Mouse (Mus musculus) forebrain, embryonic 15.5 days (tissue): Measurements from ENCODE around the gene Them7. TPM values are rescaled to one million over a fixed set of nuclear protein-coding genes. Genes with fewer than 3 reads are reported as not detected.

ENCODE experiments used
- ATAC-seq: fragments of 200-750 bp; cut with Nextera tagmentation; replicated peaks from 2 replicates; pipeline ENCODE4 v1.8.0; 2017; ENCODE audit warnings: mild to moderate bottlenecking, moderate TSS enrichment, moderate library complexity
- H3K27ac ChIP-seq: fragments of 300-500 bp; sonication (generic); replicated peaks from 2 replicates; pipeline ENCODE4 v1.5.1; 2015; ENCODE audit warnings: mild to moderate bottlenecking, inconsistent platforms
- H3K27me3 ChIP-seq: fragments of 300-500 bp; sonication (generic); 2 replicates; pipeline ENCODE4 v1.6.1; 2015; ENCODE audit warnings: inconsistent platforms
- H3K36me3 ChIP-seq: fragments of 300-500 bp; sonication (generic); 2 replicates; pipeline ENCODE4 v1.6.1; 2015; ENCODE audit warnings: mild to moderate bottlenecking, inconsistent platforms
- H3K4me1 ChIP-seq: fragments of 300-500 bp; sonication (generic); 2 replicates; pipeline ENCODE4 v1.6.1; 2015; ENCODE audit warnings: inconsistent platforms
- H3K4me2 ChIP-seq: fragments of 300-500 bp; sonication (generic); replicated peaks from 2 replicates; pipeline ENCODE4 v1.6.1; 2015; ENCODE audit warnings: mild to moderate bottlenecking, inconsistent platforms
- H3K4me3 ChIP-seq: fragments of 300-500 bp; sonication (generic); 2 replicates; pipeline ENCODE4 v1.5.1; 2015; ENCODE audit warnings: mild to moderate bottlenecking, inconsistent platforms
- H3K9ac ChIP-seq: fragments of 300-500 bp; sonication (generic); replicated peaks from 2 replicates; pipeline ENCODE4 v1.6.1; 2015; ENCODE audit warnings: mild to moderate bottlenecking, inconsistent platforms
- H3K9me3 ChIP-seq: fragments of 300-500 bp; sonication (generic); 2 replicates; pipeline ENCODE4 v1.6.1; 2016; ENCODE audit warnings: inconsistent platforms
- WGBS: fragments of 180-500 bp; shearing (Covaris S2); methylation state at CpG from one replicate; pipeline ENCODE4 v1.1.7; 2015; ENCODE audit warnings: mixed read lengths; 5-methylcytosine and 5-hydroxymethylcytosine counted together
- polyA plus RNA-seq: library from polyadenylated mRNA; unstranded; fragments of >200 nt; fragmentation: Nextera tagmentation; extraction: Ambion mirVana; gene quantifications from 2 replicates; pipeline ENCODE4 v1.2.1, GENCODE M21; 2015

Them7 gene
- polyA plus RNA-seq, 1 experiment from 2014 or later, result not detected

DNA sequence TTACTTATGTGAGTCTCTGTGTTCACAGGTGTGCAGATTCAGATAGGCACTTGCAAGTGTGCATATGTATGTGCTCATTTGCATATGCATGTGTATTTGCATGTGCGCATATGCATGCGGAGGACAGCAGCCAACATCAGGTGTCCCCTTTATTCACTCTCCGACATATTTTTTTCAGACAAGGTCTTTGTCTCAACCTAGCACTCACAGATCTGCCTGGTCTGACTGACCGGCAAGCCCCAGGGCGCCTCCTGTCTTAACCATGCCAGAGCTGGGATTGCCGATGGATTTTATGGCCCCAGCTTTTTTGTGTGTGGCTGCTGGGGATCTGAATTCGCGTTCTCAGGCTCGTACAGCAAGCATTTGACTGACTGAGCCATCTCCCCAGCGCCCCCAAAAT, 146.1 kb downstream of the Them7 start:
- 9% methylated on average over 10 of the region's 10 CpGs for WGBS
- 0 out of 2 replicates have a peak, but pooled peaks have one; percentile 58 for ATAC-seq

DNA sequence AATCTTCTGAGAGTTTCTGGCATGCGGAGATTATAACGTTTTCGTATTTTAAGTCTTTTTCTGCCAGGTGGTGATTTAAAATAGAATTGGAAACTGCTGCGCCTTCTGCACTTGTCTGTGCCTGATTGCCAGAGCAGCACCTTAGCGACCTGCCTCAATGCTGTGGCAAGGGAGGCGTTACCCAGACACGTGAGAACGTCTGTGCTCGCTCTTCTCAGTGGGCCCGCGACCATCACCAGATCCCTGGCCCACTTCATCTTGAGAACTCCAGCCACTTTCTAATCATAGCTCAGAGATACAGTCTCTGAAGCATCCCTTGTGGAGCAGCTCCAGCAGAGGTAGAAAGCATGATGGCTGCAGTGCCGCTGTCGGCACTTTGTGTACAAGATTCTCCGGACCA, 146.6 kb downstream of the Them7 start:
- Histone ChIP-seq H3K36me3 (no peaks in the 10 kb centered on the region), H3K4me3 (peak overlapping the region; percentile 22), H3K9ac (no peak overlapping the region), H3K4me2 (peak overlapping the region; percentile 40), H3K4me1 (peaks cover 12% of the 10 kb centered on the region), H3K27me3 (no peaks in the 10 kb centered on the region), H3K9me3 (no peaks in the 10 kb centered on the region), H3K27ac (no peak overlapping the region)
- 0 out of 2 replicates have a peak, but pooled peaks have one; percentile 53 for ATAC-seq
- WGBS, result 23% methylated on average over 14 of the region's 14 CpGs

More for the DNA sequence above, 146.1 kb downstream of the Them7 start:
- Histone ChIP-seq H3K27ac (no peak overlapping the region), H3K4me1 (peaks cover 12% of the 10 kb centered on the region), H3K4me2 (peak overlapping the region; percentile 40), H3K4me3 (peak overlapping the region; percentile 22), H3K9ac (no peak overlapping the region), H3K27me3 (no peaks in the 10 kb centered on the region), H3K9me3 (no peaks in the 10 kb centered on the region), H3K36me3 (no peaks in the 10 kb centered on the region)

DNA sequence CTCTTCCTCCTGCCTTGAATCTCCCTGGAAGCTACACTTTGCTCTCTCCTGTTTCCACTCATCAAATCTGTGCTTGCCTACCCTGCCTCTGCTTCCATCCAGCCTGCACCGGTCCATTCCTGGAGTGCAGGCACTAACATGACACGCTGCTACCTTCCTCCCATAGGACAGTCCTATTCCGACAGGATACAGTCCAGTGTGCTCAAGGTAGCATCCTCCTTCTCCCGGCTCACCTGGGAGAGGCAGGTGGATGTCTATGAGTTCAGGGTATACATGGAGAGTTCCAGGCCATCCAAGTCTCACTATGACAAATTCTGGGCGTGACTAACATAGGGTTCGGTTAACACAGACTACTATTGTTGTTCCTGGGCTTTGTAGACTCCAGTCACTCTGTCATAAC, 148.0 kb downstream of the Them7 start:
- no peaks in the 10 kb centered on the region for H3K9me3 ChIP-seq
- H3K4me2 ChIP-seq, result no peak overlapping the region
- 92% methylated on average over 6 of the region's 6 CpGs for WGBS
- no peaks in the 10 kb centered on the region for H3K36me3 ChIP-seq
- H3K4me1 ChIP-seq, result peaks cover 12% of the 10 kb centered on the region
- H3K9ac ChIP-seq, result no peak overlapping the region
- no peaks in the 10 kb centered on the region for H3K27me3 ChIP-seq
- no peak overlapping the region for H3K4me3 ChIP-seq
- ATAC-seq, result no peak
- no peak overlapping the region for H3K27ac ChIP-seq

DNA sequence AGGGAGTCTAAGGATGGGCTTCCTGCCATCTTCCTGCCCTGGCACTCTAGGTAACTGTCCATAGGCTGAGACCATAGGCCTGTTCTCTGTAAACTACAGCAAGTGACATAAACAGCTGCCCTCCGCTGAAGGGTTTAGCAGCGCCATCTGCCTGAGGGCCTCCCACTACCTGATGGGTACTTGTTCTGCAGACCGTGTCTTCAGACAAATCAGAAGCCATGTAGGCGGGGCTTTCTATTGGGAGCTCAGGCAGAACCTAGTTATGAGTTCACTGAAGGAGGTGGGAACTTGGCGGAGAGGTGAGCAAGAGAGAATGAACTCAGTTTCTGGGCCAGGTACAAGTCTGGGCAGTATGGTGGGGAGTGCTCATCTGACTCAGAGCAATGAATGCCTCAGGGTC, 148.6 kb downstream of the Them7 start:
- no peaks in the 10 kb centered on the region for H3K36me3 ChIP-seq
- H3K27ac ChIP-seq, result no peak overlapping the region
- no peak overlapping the region for H3K4me3 ChIP-seq
- no peak overlapping the region for H3K9ac ChIP-seq
- 83% methylated on average over 5 of the region's 5 CpGs for WGBS
- no peaks in the 10 kb centered on the region for H3K9me3 ChIP-seq
- no peaks in the 10 kb centered on the region for H3K27me3 ChIP-seq
- no peak overlapping the region for H3K4me2 ChIP-seq
- H3K4me1 ChIP-seq, result peaks cover 12% of the 10 kb centered on the region
- ATAC-seq, result no peak

DNA sequence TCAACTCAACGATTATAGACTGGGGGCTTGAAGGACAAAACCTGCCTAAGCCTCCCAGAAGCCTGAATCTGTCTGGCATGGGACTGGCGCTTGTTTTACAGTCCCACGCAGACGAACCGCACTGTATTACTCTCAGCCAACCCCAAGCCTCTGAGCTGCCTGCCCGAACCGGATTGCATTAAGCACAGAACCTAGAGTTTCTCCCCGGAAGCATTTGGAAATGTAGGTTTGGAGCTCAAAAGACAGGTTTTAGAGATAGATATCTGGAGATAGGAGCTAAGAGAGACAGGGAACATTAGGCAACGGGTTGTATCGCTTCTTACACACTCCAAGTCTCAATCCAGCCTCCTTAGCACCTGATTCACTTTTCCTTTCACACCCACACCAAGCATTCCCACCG, 149.5 kb downstream of the Them7 start:
- Histone ChIP-seq H3K36me3 (no peaks in the 10 kb centered on the region), H3K27me3 (no peaks in the 10 kb centered on the region), H3K9me3 (no peaks in the 10 kb centered on the region), H3K27ac (no peak overlapping the region), H3K9ac (no peak overlapping the region), H3K4me3 (no peak overlapping the region), H3K4me2 (no peak overlapping the region), H3K4me1 (peaks cover 12% of the 10 kb centered on the region)
- ATAC-seq, result no peak
- WGBS, result 90% methylated on average over 11 of the region's 11 CpGs

DNA sequence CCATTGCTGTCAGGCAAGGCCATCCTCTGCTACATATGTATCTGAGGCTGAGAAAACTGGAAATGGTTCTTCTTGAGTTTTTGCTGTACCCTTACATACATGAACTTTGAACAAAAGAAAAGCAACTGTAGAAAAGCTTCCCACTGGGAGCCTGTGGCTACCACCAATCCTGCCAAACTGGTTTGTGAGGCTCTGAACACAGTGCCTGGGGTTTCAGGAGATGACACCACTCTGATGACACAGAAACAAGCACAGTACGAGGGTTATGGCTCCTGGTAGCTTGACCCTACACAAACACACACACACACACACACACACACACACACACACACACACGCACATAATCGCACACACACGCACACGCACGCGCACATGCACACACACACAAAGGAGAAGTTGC, 151.1 kb downstream of the Them7 start:
- no peak for ATAC-seq
- no peaks in the 10 kb centered on the region for H3K9me3 ChIP-seq
- WGBS, result 90% methylated on average over 7 of the region's 7 CpGs
- no peak overlapping the region for H3K9ac ChIP-seq
- H3K4me2 ChIP-seq, result no peak overlapping the region
- H3K36me3 ChIP-seq, result no peaks in the 10 kb centered on the region
- H3K27ac ChIP-seq, result no peak overlapping the region
- H3K4me1 ChIP-seq, result peaks cover 7% of the 10 kb centered on the region
- H3K4me3 ChIP-seq, result no peak overlapping the region
- H3K27me3 ChIP-seq, result no peaks in the 10 kb centered on the region

DNA sequence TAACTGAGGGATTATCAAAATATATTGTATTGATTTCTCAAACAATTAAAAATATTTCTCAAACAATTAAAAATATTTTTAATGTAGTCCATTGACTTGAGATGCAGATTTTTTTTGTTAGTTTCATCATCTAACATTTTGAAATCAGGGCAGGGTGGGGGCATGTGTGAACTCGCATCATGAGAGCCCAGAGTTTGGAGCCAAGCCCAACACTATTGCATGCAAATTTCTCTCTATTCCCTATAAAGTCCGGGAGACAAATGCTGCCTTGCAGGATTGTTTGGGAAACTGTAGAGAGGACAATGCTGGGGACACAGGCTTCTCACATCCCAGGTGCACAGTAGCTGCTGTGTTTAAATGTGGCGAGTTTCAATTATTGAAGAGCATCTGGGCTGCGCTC, 151.6 kb downstream of the Them7 start:
- 80% methylated on average over 4 of the region's 4 CpGs for WGBS
- Histone ChIP-seq H3K27me3 (no peaks in the 10 kb centered on the region), H3K4me3 (no peak overlapping the region), H3K4me1 (peaks cover 3% of the 10 kb centered on the region), H3K36me3 (no peaks in the 10 kb centered on the region), H3K4me2 (no peak overlapping the region), H3K9ac (no peak overlapping the region), H3K27ac (no peak overlapping the region), H3K9me3 (no peaks in the 10 kb centered on the region)
- ATAC-seq, result no peak

DNA sequence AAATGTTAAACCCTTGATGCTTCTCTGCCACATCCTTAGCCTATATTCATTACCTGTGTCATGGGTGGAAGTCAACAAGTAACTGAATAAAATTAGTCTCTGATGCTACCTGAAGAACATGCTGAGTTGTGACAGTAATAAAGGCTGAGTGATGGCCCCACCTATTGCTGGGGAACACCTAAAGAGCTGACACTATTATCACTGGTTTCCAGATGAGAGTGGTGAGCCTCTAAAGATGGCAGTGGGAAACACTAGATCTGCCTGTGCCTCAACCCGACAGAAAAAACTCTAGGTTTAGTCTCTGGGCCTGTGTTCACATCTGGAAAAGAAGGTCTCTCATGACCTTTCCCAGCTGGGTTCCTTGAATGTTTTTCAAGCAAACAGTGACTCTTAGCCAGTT, 155.6 kb downstream of the Them7 start:
- Histone ChIP-seq H3K4me1 (no peaks in the 10 kb centered on the region), H3K4me3 (no peak overlapping the region), H3K27me3 (no peaks in the 10 kb centered on the region), H3K9ac (no peak overlapping the region), H3K27ac (no peak overlapping the region), H3K4me2 (no peak overlapping the region), H3K9me3 (no peaks in the 10 kb centered on the region), H3K36me3 (no peaks in the 10 kb centered on the region)
- ATAC-seq, result no peak
- 81% methylated on average over 1 of the region's 1 CpGs for WGBS

DNA sequence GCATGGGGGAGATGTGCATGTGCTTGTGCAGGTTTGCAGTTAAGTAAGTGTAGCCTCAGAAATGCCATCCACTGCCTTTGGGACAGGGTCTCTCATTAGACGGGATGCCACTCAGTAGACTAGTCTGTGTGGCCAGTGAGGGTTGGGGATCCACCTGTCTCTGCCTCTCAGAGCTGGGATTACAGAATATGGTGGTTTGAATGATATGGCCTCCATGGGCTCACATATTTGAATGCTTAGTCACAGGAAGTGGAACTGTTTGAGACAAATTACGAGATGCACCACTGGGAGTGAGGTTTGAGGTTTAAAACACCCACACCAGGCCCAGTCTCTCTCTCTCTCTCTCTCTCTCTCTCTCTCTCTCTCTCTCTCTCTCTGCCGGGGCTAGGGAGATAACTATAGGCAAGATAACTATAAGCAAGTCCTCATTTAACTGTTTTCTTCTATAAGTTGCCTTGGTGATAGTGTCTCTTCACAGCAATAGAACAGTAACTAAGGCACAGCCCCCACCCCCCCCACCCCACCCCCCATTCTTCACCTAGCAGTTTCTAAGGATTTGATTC, 156.7 kb downstream of the Them7 start:
- Histone ChIP-seq H3K27ac (no peak overlapping the region), H3K36me3 (no peaks in the 10 kb centered on the region), H3K4me2 (no peak overlapping the region), H3K9me3 (no peaks in the 10 kb centered on the region), H3K27me3 (no peaks in the 10 kb centered on the region), H3K4me3 (no peak overlapping the region), H3K9ac (no peak overlapping the region), H3K4me1 (no peaks in the 10 kb centered on the region)
- no peak for ATAC-seq
- 84% methylated on average over 3 of the region's 3 CpGs for WGBS

DNA sequence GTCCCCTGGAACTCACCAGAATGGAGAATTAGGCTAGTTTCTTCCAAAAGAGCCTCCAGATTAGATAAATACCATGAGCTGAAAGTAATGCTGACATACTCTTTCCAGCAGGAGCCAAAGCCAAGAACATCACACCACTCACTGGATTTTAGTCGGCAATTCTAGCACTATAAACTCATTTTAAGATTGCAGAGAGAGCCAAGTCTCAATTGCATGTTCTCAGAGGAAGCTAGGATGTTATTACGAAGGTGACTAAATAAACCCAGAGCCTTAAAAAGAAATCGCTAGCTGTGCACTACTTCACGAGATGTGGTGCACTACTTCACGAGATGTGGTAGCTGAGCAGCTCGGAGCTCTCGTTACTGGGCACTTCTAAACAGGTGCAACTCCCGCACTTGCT, 158.9 kb downstream of the Them7 start:
- Histone ChIP-seq H3K9me3 (no peaks in the 10 kb centered on the region), H3K36me3 (no peaks in the 10 kb centered on the region), H3K4me2 (no peak overlapping the region), H3K9ac (no peak overlapping the region), H3K27ac (no peak overlapping the region), H3K4me1 (no peaks in the 10 kb centered on the region), H3K27me3 (no peaks in the 10 kb centered on the region), H3K4me3 (no peak overlapping the region)
- 82% methylated on average over 8 of the region's 8 CpGs for WGBS
- ATAC-seq, result no peak

DNA sequence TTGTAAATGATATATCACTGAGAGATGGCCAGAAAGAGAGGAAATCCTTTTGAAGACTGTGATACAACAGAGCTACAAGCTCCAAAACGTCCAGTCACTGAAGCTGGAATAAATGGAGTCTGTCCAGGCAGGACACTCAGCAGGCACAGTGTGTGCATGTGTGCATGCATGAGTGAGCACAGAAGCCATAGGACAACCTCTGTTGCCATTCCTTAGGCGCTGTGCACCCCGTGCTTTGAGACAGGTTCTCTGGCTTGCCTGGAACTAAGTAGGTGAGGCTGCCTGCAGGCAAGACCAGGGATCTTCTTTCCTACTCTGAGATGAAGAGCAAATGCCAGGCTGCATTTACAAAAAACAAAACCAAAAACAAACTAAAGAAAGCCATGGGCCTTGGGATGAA, 160.9 kb downstream of the Them7 start:
- no peak overlapping the region for H3K27ac ChIP-seq
- ATAC-seq, result no peak
- no peaks in the 10 kb centered on the region for H3K36me3 ChIP-seq
- H3K27me3 ChIP-seq, result no peaks in the 10 kb centered on the region
- H3K9me3 ChIP-seq, result no peaks in the 10 kb centered on the region
- H3K9ac ChIP-seq, result no peak overlapping the region
- WGBS, result 80% methylated on average over 3 of the region's 3 CpGs
- H3K4me2 ChIP-seq, result no peak overlapping the region
- no peak overlapping the region for H3K4me3 ChIP-seq
- no peaks in the 10 kb centered on the region for H3K4me1 ChIP-seq

DNA sequence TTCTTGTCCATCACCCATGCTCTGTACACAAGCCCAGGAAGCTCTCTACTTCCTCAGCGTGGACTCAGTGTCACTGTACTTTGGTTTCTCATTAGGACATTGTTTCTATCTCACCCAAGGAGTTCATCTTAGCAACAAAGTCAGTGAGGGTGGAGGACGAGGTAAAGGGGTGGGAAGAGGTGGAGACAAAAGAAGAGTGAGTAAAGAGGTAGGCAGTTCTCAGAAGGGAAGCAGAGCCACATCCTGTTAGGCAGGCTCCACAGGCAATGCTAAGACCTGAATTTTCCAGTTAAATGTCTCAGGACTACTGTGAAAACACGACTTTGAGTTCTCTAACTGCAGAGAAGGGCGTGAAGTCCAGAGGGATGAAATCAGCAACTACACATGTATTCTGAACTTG, 162.3 kb downstream of the Them7 start:
- no peak overlapping the region for H3K9ac ChIP-seq
- H3K4me1 ChIP-seq, result no peaks in the 10 kb centered on the region
- no peak overlapping the region for H3K4me3 ChIP-seq
- H3K36me3 ChIP-seq, result no peaks in the 10 kb centered on the region
- 90% methylated on average over 4 of the region's 4 CpGs for WGBS
- no peak overlapping the region for H3K4me2 ChIP-seq
- ATAC-seq, result no peak
- no peak overlapping the region for H3K27ac ChIP-seq
- no peaks in the 10 kb centered on the region for H3K27me3 ChIP-seq
- no peaks in the 10 kb centered on the region for H3K9me3 ChIP-seq
